Mouse (Mus musculus) right cerebral cortex, postnatal 10 days (tissue): ENCODE results near the gene Donson.
A peak's percentile ranks its signal among the peaks of the same experiment; 100 is the strongest.

ENCODE experiments used
- DNase-seq, 2 experiments: peaks; one replicate each; pipeline ENCODE4 v3.0.0; 2021; ENCODE audit warnings: low spot score in 2 of 2

The Donson gene

DNA sequence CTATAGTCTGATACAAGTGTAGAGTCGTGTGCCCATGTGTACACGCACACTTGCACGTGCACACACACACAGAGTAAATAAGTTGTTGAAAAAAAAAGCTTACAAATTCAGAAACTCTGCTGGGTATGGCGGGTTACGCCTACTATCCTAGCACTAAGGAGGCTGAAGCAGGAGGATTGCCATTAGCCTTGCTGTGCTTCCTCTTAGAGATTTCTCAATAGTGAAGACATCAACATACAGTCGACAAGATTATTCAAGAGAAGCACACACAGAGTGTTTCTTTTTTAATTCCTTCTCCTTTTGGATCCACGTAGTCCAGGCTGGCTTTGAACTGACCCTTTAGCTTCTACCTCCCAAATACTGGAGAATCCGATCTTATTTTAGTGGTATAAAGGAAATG lies 48.4 kb downstream of the Donson start:
- DNase-seq = no peak

DNA sequence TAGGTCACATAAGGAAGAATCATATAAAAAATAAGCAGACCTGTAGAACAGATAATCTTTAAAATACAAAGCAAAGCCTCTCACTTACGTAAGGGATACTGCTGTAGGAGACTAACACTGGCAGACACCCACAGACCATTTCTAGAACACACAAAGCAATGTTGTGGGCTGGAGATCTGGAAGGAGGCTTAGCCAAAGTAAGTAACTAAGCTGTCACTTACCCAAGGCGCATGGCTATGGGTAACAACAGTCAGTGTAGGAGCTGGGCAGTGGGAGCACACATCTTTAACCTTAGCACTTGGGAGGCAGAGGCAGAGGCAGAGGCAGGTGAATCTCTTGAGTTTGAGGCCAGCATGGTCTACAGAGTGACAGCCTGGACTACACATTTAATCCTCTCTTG lies 48.9 kb downstream of the Donson start:
- DNase-seq = peak in 1 of 2 experiments; percentile 20

GRCm38 (mm10) chr16:91639161-91639560 lies 49.4 kb downstream of the Donson start:
- peak in 1 of 2 experiments; percentile 21 for DNase-seq

DNA sequence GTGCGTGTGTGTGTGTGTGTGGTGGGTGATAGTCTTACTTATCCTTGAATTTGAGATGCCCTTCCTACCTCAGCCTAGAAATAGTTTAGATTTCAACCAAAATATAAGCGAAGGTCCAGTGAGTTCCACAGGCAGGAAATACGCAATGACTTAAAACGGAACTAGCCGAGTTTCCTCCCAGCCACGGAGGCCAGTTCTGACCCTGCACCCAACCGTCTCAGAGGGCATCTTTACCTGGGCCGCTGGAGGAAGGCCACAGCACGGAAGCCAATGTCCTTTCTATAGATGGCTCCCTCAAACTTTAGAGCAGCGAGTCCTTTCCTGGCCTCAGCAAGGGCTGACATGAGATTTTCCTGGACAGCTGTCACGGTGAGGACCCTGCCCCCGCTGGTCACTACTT lies 54.9 kb downstream of the Donson start:
- no peak for DNase-seq

DNA sequence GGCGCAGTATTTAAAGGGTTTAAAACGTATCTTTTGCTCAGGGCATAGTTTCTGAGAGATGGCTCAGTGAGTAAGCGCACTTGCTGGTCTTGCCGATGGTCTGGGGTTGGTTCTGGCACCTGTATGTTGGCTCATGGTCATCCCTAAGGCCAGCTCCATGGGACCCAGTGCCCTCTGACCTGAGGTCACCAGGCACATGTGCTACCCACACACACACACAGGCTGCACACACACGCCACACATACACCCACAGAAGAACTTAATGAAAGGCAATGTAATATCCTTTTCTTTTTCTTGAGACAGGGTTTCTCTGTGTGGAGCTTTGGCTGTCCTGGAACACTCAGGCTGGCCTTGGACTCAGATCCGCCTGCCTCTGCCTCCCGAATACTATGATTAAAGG lies 55.6 kb downstream of the Donson start:
- DNase-seq = no peak

DNA sequence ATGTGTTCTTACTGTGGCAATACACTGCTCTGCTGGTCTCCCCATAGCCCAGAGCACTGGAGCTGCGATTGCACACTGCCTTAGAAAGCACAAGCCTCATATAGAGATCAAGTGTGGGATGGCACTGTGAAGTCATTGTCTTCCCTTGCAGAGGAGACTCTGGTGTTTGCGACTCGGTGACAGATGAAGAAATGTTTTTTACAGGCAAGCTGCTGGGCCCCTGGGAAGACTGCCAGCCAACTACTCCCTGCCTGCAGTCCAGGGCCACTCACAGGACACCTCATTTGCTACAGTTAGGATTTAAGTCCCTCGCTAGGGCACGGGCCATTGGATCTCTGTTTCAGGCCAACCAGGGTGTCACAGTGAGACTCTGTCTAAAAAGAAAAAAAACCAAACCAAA lies 56.1 kb downstream of the Donson start:
- peak in 1 of 2 experiments; percentile 32 for DNase-seq

GRCm38 (mm10) chr16:91630584-91630983 lies 58.0 kb downstream of the Donson start:
- no peak for DNase-seq

GRCm38 (mm10) chr16:91629749-91630148 lies 58.8 kb downstream of the Donson start:
- no peak for DNase-seq

- DNase-seq = no peak
Observed at GRCm38 (mm10) chr16:91628673-91629072, 59.9 kb downstream of the Donson start.

DNA sequence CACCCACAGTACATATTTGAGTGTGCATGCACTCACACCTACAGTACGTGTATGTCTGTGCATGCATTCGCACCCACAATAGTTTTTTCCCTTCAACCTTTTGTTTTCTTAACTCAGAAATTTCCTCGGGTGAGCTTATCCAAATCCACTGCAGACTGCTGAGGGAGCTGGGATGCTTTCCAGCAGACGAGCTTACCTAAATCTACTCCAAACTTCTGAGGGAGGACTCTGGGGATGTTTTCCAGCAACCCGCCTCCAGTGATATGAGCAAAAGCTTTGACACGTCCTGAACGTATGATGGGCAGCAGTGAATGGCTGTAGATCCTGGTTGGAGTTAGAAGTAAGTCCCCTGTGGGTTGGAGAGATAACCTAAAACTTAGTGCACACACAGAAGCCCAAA lies 60.7 kb downstream of the Donson start:
- no peak for DNase-seq
